Mouse (Mus musculus) right cerebral cortex, postnatal 4 days (tissue): ENCODE results near the gene Unc50.

Source experiments
- DNase-seq: peaks from one replicate; pipeline ENCODE4 v3.0.0-alpha.2; 2022

Unc50 gene

GRCm38 (mm10) chr1:37451270-37451669, 21.3 kb downstream of the Unc50 start:
- DNase-seq: no peak

DNA sequence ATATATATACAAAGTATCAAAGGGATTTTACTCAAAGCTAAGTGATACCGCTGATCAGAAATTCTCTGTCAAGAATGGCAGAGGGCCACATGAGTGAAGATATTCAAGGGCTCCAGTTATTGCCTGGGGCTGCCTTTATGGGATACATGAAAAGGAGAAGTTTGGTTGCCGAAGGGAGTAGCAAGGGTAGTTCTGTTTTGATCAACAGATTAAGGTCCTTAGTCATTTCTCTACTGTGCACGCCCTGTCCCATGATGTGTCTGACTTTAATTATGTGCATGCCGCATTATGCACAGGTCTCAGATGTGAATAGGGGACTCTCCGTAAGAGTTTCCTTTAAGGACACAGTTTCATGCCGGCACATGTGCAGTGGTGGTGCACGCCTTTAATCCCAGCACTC, 27.6 kb downstream of the Unc50 start:
- no peak for DNase-seq

GRCm38 (mm10) chr1:37464878-37465452, 35.0 kb downstream of the Unc50 start:
- no peak for DNase-seq

DNA sequence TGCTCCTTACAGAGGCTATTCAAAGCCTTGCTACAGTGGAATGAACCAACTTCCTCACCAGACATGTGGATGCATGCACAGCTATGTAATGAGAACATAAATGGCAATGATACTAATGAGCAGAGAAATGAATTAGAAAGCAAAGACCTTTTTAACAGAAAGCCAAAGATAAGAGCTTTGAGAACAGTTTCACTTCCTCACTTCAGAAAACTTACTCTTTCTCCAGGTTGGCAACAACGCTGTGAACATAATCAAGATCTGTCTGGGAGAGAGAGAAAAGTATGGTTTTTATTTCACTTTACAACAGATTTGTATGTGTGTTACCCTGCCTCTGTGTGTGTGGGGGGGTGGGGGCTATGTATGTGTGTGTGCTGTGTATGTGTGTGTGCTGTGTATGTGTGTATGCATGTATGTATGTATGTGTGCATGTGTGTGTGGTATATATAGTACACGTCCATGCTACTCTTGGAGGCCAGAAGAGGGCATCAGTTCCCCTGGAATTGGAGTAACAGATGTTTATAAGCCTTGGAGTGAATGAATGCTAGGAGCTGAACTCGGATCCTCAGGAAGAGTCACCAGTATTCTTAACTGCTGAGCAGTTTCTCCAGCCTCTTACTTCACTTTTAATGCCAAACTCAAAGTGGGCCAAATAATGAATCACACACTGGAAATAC, 36.5 kb downstream of the Unc50 start:
- no peak for DNase-seq

DNA sequence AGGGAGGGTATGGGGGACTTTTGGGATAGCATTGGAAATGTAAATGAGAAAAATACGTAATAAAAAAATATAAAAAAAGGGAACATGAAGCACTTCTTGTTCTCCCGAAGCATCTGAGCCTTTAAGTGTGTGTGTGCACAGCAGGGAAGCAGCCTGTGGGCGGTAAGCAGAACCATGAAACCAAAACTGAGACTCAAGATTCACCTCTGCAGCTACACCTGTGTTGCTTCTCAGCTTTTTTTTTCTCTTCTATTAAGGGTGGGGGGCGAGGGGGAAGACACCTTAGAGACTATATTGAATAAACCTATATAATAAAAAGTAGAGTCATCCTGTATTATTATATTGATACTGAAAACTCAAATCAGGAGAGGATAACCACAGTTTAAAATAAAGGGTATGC, 37.9 kb downstream of the Unc50 start:
- no peak for DNase-seq

- no peak for DNase-seq
Measured at GRCm38 (mm10) chr1:37469007-37469406, 39.1 kb downstream of the Unc50 start.

DNA sequence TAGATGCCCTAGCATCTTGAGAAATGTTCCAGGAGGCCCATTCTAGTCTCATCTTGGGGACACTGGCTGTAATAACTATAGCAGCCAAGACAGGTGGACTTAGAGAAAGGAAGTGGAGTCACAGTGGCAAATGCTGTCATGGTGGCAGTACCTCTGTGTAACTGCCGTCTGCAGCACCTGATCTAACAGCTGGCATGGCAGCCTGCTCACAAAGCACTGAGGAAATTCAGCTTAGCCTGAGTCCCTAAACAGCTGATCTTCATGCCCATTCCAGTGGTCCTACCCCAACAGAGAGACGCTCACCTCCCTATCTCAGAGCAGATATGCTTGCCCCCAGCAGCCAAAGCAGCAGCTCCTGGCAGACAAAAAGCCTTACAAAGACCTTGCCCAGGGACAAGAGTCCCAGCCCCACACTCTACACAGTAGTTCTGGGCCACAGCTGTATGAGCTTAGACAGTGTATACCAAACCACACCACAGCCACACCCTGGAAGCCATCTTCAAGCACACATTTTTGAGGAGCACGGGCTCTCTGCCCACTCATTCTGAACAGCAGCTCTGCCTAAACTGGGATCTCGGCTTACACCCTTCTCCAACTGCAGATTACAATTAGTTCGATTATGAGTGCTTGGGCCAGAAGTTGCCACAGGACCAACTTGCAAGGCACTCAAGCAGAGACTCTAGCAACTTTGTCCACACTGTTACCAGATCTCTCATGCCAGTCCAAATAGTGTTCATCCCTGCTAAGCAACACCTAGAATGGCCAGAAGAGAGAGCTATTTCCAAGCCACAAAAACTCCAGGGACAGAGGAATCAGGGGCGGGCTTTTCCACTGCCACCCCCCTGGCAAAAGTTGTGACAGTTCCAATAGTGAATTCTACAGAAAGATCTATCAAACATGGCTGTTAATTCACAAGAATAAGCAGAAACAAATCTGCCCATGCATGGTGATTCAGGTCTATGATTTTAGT, 41.5 kb downstream of the Unc50 start:
- DNase-seq: no peak

DNA sequence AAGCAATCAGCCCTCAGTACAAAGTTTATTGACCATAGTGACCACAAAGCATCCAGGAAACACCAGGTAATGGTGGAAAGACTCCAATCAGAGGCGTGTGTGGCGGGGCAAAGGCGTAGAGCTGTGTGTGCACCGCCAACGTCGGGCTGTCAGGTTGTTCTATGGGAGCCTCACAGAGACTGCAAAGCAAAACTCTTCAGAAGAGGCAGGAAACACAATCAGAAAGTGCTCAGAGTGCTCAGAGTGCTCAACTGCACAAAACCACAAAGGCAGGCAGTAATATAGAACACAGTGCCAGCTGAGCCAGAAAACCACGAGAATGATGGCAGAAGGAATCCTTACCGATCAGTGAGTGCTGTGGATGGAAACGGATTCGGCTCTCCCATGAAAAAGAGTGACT, 43.3 kb downstream of the Unc50 start:
- DNase-seq: no peak

- DNase-seq: no peak
Measured at GRCm38 (mm10) chr1:37474046-37474445, 44.1 kb downstream of the Unc50 start.

- DNase-seq: no peak
Measured at GRCm38 (mm10) chr1:37474634-37475190, 44.8 kb downstream of the Unc50 start.

- no peak for DNase-seq
Measured at GRCm38 (mm10) chr1:37475312-37475711, 45.4 kb downstream of the Unc50 start.

GRCm38 (mm10) chr1:37477250-37477649, 47.3 kb downstream of the Unc50 start:
- DNase-seq: no peak

DNA sequence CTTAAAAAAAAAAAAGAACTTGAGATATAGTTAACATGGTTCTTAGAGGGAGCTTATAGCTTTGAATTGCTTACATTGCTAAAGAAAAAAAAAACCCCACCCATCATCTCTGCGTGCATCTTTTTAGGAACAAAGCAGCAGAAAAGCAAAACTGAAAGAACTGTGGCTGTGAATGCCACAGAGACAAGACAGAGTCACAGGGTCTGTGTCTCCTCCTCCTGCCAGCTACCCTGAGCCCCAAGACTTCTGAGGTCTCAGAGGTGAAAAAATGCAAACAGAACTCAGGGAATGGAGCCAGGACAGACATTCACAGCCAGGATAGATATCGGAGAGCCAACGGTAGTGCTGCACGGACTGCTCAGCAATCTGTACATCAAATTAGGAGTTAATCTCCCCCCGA, 48.0 kb downstream of the Unc50 start:
- no peak for DNase-seq

DNA sequence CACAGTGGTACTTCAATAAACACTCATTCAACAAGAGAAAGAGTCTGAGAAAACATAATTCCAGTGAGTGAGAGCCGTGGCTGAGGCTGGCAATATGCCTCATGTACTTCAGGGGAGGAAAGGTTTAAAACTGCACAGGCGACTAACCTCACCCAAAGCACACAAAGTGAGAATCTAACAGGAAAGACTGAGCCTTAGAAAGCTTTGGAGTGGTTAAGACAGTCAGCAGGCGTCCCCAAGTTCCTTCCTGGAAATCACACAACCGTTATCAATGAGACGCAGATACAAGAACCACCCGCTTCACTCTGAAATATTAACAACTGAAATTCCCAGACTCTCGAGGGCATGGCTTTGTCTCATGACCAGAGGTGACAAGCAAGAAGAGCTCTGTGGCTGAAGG, 48.5 kb downstream of the Unc50 start:
- no peak for DNase-seq

DNA sequence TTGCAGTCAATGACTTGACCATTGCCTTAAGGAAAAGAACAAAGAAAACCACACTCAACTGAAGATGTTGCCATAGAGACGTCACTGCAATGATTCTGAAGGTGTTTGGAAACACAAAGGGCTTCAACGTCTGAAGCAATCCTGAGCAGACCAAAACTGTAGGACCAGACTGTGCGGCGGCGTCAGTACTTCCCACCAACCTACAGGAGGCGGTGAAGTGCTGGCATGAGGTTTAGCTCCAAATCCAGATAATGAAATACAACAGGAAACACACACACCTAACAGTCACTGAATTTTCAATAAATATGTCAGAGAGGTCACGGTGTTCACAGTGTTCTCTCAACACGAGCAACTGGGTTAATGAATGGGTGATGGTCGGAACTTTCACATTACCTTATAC, 49.1 kb downstream of the Unc50 start:
- no peak for DNase-seq

DNA sequence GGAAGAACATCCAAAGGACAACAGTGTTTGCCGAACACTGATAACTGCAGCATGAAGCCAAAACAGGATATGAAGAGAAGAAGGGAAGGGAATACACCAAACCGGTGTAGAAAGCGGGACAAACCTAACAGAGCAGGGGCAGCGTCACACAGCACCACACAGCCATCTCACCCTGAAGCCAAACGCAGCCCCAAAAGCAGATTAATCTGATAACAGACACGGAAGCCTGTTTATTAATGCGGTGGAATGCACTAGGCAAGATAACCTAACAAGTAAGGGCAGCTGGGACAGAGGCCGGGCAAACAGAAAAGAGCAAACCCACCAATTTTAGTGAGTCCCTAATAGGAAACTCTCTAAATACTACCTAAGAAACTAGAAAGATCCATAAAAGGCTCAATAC, 49.8 kb downstream of the Unc50 start:
- no peak for DNase-seq

DNA sequence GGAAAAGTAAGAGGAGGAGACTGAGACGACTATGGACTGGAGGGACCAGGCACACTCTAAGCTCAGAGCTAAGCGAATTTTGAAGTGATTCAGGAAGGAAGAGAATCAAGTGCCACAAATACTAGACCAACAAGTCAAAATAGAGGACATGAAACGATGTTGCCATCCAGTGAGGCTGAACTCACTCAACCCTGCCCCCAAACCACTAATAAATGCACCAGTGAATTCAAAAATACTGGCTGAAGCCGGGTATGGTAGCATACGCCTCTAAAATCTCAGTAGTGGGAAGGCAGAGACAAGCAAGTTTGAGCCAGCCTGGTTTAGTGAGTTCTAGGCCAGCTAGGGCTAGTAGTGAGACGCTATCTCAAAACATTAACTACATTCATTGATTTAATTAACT, 50.8 kb downstream of the Unc50 start:
- no peak for DNase-seq

GRCm38 (mm10) chr1:37481331-37481730, 51.4 kb downstream of the Unc50 start:
- DNase-seq: no peak

GRCm38 (mm10) chr1:37484612-37485011, 54.7 kb downstream of the Unc50 start:
- DNase-seq: no peak

DNA sequence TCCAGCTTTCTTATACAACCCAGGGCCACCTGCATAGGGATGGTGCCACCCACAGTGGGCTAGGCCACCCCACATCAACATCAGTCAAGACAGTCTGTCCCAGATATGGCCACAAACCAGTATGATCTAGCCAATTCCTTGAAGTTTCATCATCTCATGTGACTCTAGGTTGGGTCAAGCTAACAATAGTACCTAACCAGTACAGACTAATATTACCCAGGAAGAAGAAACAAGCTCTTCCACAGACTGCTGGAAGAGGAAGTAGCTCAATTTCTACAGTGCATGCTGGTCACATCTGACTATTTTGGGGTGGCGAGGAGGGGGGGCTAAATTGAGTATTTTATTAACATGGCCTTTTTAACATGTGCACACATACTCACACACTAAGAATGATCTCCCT, 56.5 kb downstream of the Unc50 start:
- no peak for DNase-seq

GRCm38 (mm10) chr1:37486994-37487393, 57.1 kb downstream of the Unc50 start:
- DNase-seq: no peak

DNA sequence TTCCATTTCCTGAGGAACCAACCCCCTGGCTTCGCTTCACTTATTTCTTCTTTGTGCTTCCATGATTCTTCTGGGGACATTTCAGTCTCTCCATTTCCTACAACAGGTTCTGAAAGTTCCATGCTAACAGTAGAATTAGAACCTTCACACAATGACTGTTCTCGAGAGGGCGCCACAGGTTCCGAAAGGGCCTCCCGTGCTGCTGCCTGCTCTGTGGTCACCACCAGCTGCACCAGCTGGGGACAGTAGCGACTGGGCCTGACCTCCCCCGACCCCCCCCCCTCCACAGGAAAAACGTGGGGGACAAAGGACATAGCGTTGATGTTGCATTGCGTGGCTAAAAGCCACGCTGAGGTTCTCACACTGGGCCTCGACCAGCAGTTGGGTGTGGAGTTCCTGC, 58.6 kb downstream of the Unc50 start:
- DNase-seq: no peak
